Mouse (Mus musculus) intestine, postnatal 0 days (tissue): ENCODE measurements at regions not wholly inside any gene's neighbourhood (a gene's known extent, or its start where the extent isn't known, plus 50 kb on each side); places are given as distances from the start of the nearest gene placed in this dataset.

Experiments
- ATAC-seq: fragments of 200-750 bp; cut with Nextera tagmentation; 2 replicates; pipeline ENCODE4 v1.8.0; 2017; ENCODE audit warnings: mild to moderate bottlenecking, moderate TSS enrichment, moderate library complexity
- H3K27ac ChIP-seq: fragments of 300-500 bp; sonication (generic); 2 replicates; pipeline ENCODE4 v1.5.1; 2014; ENCODE audit warnings: mild to moderate bottlenecking, low read depth, low read length, moderate library complexity
- H3K27me3 ChIP-seq: fragments of 300-500 bp; sonication (generic); replicated peaks from 2 replicates; pipeline ENCODE4 v1.6.1; 2014; ENCODE audit warnings: low read length, mixed read lengths; ENCODE audit not compliant: control insufficient read depth, insufficient read depth
- H3K36me3 ChIP-seq: fragments of 300-500 bp; sonication (generic); 2 replicates; pipeline ENCODE4 v1.6.1; 2014; ENCODE audit warnings: mild to moderate bottlenecking, moderate library complexity; ENCODE audit not compliant: control insufficient read depth, insufficient read depth
- H3K4me1 ChIP-seq: fragments of 300-500 bp; sonication (generic); replicated peaks from 2 replicates; pipeline ENCODE4 v1.6.1; 2014; ENCODE audit warnings: antibody characterized with exemption, low read length, mixed read lengths; ENCODE audit not compliant: control insufficient read depth, insufficient read depth
- H3K4me2 ChIP-seq: fragments of 300-500 bp; sonication (generic); replicated peaks from 2 replicates; pipeline ENCODE4 v1.6.1; 2014; ENCODE audit warnings: low read depth, mild to moderate bottlenecking, moderate library complexity
- H3K4me3 ChIP-seq: fragments of 300-500 bp; sonication (generic); 2 replicates; pipeline ENCODE4 v1.5.1; 2014; ENCODE audit warnings: low read depth, low read length
- H3K9ac ChIP-seq: fragments of 300-500 bp; sonication (generic); 2 replicates; pipeline ENCODE4 v1.6.1; 2014; ENCODE audit warnings: mild to moderate bottlenecking, low read depth, low read length
- H3K9me3 ChIP-seq: fragments of 300-500 bp; sonication (generic); 2 replicates; pipeline ENCODE4 v1.6.1; 2016; ENCODE audit warnings: mixed run types; ENCODE audit not compliant: control insufficient read depth
- CTCF ChIP-seq: sonication (generic); IDR thresholded peaks from 2 replicates; pipeline ENCODE4 v1.5.1; 2016; ENCODE audit warnings: low read depth, mild to moderate bottlenecking, control low read depth, antibody characterized with exemption, moderate library complexity
- WGBS: fragments of 180-500 bp; shearing (Covaris S2); extraction: QIAGEN DNeasy Blood & Tissue Kit; methylation state at CpG from one replicate; pipeline ENCODE4 v1.1.7; 2014; 5-methylcytosine and 5-hydroxymethylcytosine counted together

GRCm38 (mm10) chr13:99835518-99835917 is 65.4 kb downstream of the Cartpt start:
- ATAC-seq: no peak
- 87% methylated on average over 8 of the region's 8 CpGs for WGBS

DNA sequence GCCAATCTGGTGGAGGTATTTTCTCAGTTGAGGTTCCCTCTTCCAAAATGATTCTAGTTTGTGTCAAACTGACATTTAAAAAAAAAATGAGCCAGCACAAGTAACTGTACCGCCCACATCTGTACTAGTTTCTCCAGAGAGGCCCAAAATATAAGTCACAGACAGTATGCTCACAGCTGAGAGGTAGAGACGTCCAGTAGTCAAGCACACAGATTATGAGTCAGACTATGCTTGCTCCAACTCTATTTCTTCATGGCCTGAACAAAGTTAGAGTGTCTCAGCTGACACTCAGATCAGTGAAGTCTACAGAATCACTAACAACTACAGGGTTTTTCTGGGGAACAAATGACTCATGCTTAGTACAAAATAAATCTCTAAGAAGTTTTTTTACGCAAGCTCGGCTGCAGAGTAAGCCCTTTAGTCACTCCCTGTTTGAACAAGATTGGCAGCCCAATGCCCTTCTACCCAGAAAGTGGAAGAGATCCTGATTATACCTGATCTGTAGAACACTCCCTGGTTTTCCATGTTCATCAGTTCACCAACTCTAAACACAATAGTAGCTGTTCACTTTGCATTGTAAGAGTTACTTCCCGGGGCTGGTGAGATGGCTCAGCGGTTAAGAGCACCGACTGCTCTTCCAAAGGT is 70.7 kb downstream of the Cartpt start:
- TF ChIP-seq CTCF: no peak
- WGBS: 80% methylated on average over 7 of the region's 7 CpGs
- Histone ChIP-seq H3K27me3 (no peaks in the 10 kb centered on the region), H3K4me3 (no peak overlapping the region), H3K9ac (no peak overlapping the region), H3K4me2 (no peak overlapping the region), H3K4me1 (no peaks in the 10 kb centered on the region), H3K27ac (no peak overlapping the region), H3K9me3 (peaks cover 7% of the 10 kb centered on the region; the same call in 1 of the 2 replicates), H3K36me3 (no peaks in the 10 kb centered on the region)
- ATAC-seq: no peak

More at GRCm38 (mm10) chr13:99835518-99835917, 65.4 kb downstream of the Cartpt start:
- TF ChIP-seq CTCF: no peak
- Histone ChIP-seq H3K27me3 (no peaks in the 10 kb centered on the region), H3K4me2 (no peak overlapping the region), H3K4me3 (no peak overlapping the region), H3K27ac (no peak overlapping the region), H3K36me3 (no peaks in the 10 kb centered on the region), H3K9ac (no peak overlapping the region), H3K9me3 (peaks cover 7% of the 10 kb centered on the region; the same call in 1 of the 2 replicates), H3K4me1 (no peaks in the 10 kb centered on the region)

GRCm38 (mm10) chr13:99827573-99827972 is 73.3 kb downstream of the Cartpt start:
- no peaks in the 10 kb centered on the region for H3K9me3 ChIP-seq
- no peak for TF ChIP-seq CTCF
- H3K9ac ChIP-seq: no peak overlapping the region
- no peaks in the 10 kb centered on the region for H3K27me3 ChIP-seq
- no peaks in the 10 kb centered on the region for H3K36me3 ChIP-seq
- WGBS: 90% methylated on average over 7 of the region's 7 CpGs
- no peaks in the 10 kb centered on the region for H3K4me1 ChIP-seq
- ATAC-seq: no peak
- no peak overlapping the region for H3K4me2 ChIP-seq
- H3K27ac ChIP-seq: no peak overlapping the region
- no peak overlapping the region for H3K4me3 ChIP-seq

- ATAC-seq: no peak
- Histone ChIP-seq H3K4me1 (no peaks in the 10 kb centered on the region), H3K27me3 (no peaks in the 10 kb centered on the region), H3K27ac (no peak overlapping the region), H3K4me2 (no peak overlapping the region), H3K9me3 (no peaks in the 10 kb centered on the region), H3K36me3 (no peaks in the 10 kb centered on the region), H3K4me3 (no peak overlapping the region), H3K9ac (no peak overlapping the region)
- 69% methylated on average over 8 of the region's 8 CpGs for WGBS
- no peak for TF ChIP-seq CTCF
These were observed 76.3 kb downstream of the Cartpt start for GRCm38 (mm10) chr13:99824625-99825024.

GRCm38 (mm10) chr13:99816666-99817065 is 84.2 kb downstream of the Cartpt start:
- 42% methylated on average over 6 of the region's 6 CpGs for WGBS
- no peak for ATAC-seq
- H3K36me3 ChIP-seq: no peaks in the 10 kb centered on the region

DNA sequence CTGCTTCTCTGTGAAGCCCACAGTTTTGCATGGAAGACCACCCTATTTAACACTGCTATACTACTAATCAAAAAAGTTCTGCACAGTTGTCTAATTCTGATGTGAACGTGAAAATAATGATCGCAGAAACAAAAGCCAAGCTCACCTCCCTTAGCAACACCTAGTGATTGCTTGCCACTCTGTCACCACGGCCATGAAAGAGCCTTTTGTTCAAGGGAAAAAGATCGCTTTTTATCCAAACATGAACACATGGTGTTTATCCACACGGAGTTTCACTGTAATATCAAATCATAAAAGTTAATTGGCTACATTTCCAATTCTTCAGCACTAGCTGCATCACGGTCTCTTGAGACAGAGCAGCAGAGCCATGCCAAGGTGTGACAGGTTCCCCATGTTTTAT is 85.1 kb downstream of the Cartpt start:
- H3K4me3 ChIP-seq: no peak overlapping the region
- H3K27me3 ChIP-seq: no peaks in the 10 kb centered on the region
- WGBS: 70% methylated on average over 6 of the region's 6 CpGs
- TF ChIP-seq CTCF: no peak
- no peaks in the 10 kb centered on the region for H3K36me3 ChIP-seq
- no peak overlapping the region for H3K9ac ChIP-seq
- H3K4me2 ChIP-seq: no peak overlapping the region
- no peaks in the 10 kb centered on the region for H3K9me3 ChIP-seq
- no peak for ATAC-seq
- H3K27ac ChIP-seq: no peak overlapping the region
- H3K4me1 ChIP-seq: no peaks in the 10 kb centered on the region

More at GRCm38 (mm10) chr13:99816666-99817065, 84.2 kb downstream of the Cartpt start:
- Histone ChIP-seq H3K9ac (no peak overlapping the region), H3K4me2 (no peak overlapping the region), H3K27me3 (no peaks in the 10 kb centered on the region), H3K4me1 (no peaks in the 10 kb centered on the region), H3K4me3 (no peak overlapping the region), H3K9me3 (no peaks in the 10 kb centered on the region), H3K27ac (no peak overlapping the region)
- TF ChIP-seq CTCF: no peak
